Mouse (Mus musculus): ENCODE measurements around the gene Bfsp2. TPM values are rescaled to one million over a fixed set of nuclear protein-coding genes. Genes with fewer than 3 reads are reported as not detected.

Bfsp2 gene
- polyA plus RNA-seq, 1 experiment: not detected

- TF ChIP-seq POLR2A (IDR thresholded peaks at IDR 0.05; ENCODE audit: insufficient read depth, low read length) (no peak), CTCF (IDR thresholded peaks at IDR 0.05; ENCODE audit: low read depth, low read length) (no peak), EP300 (IDR thresholded peaks at IDR 0.05; ENCODE audit: insufficient read depth, low read depth, low read length) (no peak)
- Histone ChIP-seq H3K27me3 (ENCODE audit: control insufficient read depth, insufficient read depth, low read length, poor library complexity, severe bottlenecking) (no peaks in the 10 kb centered on the region), H3K36me3 (ENCODE audit: control insufficient read depth, insufficient read depth, low read length, poor library complexity, severe bottlenecking) (no peaks in the 10 kb centered on the region), H3K27ac (ENCODE audit: insufficient read depth, low read length) (no peak overlapping the region), H3K4me3 (ENCODE audit: low read depth, low read length) (no peak overlapping the region), H3K4me1 (ENCODE audit: control insufficient read depth, insufficient read depth, low read length) (no peaks in the 10 kb centered on the region), H3K9ac (ENCODE audit: low read depth, poor library complexity, severe bottlenecking) (no peak overlapping the region), H3K9me3 (replicated peaks; ENCODE audit: control insufficient read depth, insufficient read depth, low read length, poor library complexity, severe bottlenecking) (no peaks in the 10 kb centered on the region)
These were observed 14.9 kb downstream of the Bfsp2 start for GRCm38 (mm10) chr9:103465293-103465692.

- Histone ChIP-seq H3K27me3 (ENCODE audit: control insufficient read depth, insufficient read depth, low read length, poor library complexity, severe bottlenecking) (no peaks in the 10 kb centered on the region), H3K36me3 (ENCODE audit: control insufficient read depth, insufficient read depth, low read length, poor library complexity, severe bottlenecking) (no peaks in the 10 kb centered on the region), H3K9me3 (replicated peaks; ENCODE audit: control insufficient read depth, insufficient read depth, low read length, poor library complexity, severe bottlenecking) (no peaks in the 10 kb centered on the region), H3K27ac (ENCODE audit: insufficient read depth, low read length) (no peak overlapping the region), H3K4me1 (ENCODE audit: control insufficient read depth, insufficient read depth, low read length) (no peaks in the 10 kb centered on the region), H3K4me3 (ENCODE audit: low read depth, low read length) (no peak overlapping the region), H3K9ac (ENCODE audit: low read depth, poor library complexity, severe bottlenecking) (no peak overlapping the region)
- TF ChIP-seq CTCF (IDR thresholded peaks at IDR 0.05; ENCODE audit: low read depth, low read length): no peak
- no peak for TF ChIP-seq POLR2A (IDR thresholded peaks at IDR 0.05; ENCODE audit: insufficient read depth, low read length)
- no peak for TF ChIP-seq EP300 (IDR thresholded peaks at IDR 0.05; ENCODE audit: insufficient read depth, low read depth, low read length)
These were observed 16.4 kb downstream of the Bfsp2 start for GRCm38 (mm10) chr9:103463833-103464232.

- Histone ChIP-seq H3K4me1 (ENCODE audit: control insufficient read depth, insufficient read depth, low read length) (no peaks in the 10 kb centered on the region), H3K4me3 (ENCODE audit: low read depth, low read length) (no peak overlapping the region), H3K36me3 (ENCODE audit: control insufficient read depth, insufficient read depth, low read length, poor library complexity, severe bottlenecking) (no peaks in the 10 kb centered on the region), H3K27ac (ENCODE audit: insufficient read depth, low read length) (no peak overlapping the region), H3K9ac (ENCODE audit: low read depth, poor library complexity, severe bottlenecking) (no peak overlapping the region), H3K27me3 (ENCODE audit: control insufficient read depth, insufficient read depth, low read length, poor library complexity, severe bottlenecking) (no peaks in the 10 kb centered on the region), H3K9me3 (replicated peaks; ENCODE audit: control insufficient read depth, insufficient read depth, low read length, poor library complexity, severe bottlenecking) (no peaks in the 10 kb centered on the region)
- TF ChIP-seq POLR2A (IDR thresholded peaks at IDR 0.05; ENCODE audit: insufficient read depth, low read length) (no peak), CTCF (IDR thresholded peaks at IDR 0.05; ENCODE audit: low read depth, low read length) (no peak), EP300 (IDR thresholded peaks at IDR 0.05; ENCODE audit: insufficient read depth, low read depth, low read length) (no peak)
These were observed 20.4 kb downstream of the Bfsp2 start for GRCm38 (mm10) chr9:103459839-103460238.

- TF ChIP-seq EP300 (IDR thresholded peaks at IDR 0.05; ENCODE audit: insufficient read depth, low read depth, low read length): no peak
- no peak for TF ChIP-seq CTCF (IDR thresholded peaks at IDR 0.05; ENCODE audit: low read depth, low read length)
- Histone ChIP-seq H3K4me1 (ENCODE audit: control insufficient read depth, insufficient read depth, low read length) (no peaks in the 10 kb centered on the region), H3K36me3 (ENCODE audit: control insufficient read depth, insufficient read depth, low read length, poor library complexity, severe bottlenecking) (no peaks in the 10 kb centered on the region), H3K9ac (ENCODE audit: low read depth, poor library complexity, severe bottlenecking) (no peak overlapping the region), H3K27me3 (ENCODE audit: control insufficient read depth, insufficient read depth, low read length, poor library complexity, severe bottlenecking) (no peaks in the 10 kb centered on the region), H3K9me3 (replicated peaks; ENCODE audit: control insufficient read depth, insufficient read depth, low read length, poor library complexity, severe bottlenecking) (no peaks in the 10 kb centered on the region), H3K4me3 (ENCODE audit: low read depth, low read length) (no peak overlapping the region), H3K27ac (ENCODE audit: insufficient read depth, low read length) (no peak overlapping the region)
These were observed 20.9 kb downstream of the Bfsp2 start for GRCm38 (mm10) chr9:103459307-103459706.

GRCm38 (mm10) chr9:103449651-103450050, 30.6 kb downstream of the Bfsp2 start:
- H3K27me3 ChIP-seq (ENCODE audit: control insufficient read depth, insufficient read depth, low read length, poor library complexity, severe bottlenecking): no peaks in the 10 kb centered on the region
- H3K27ac ChIP-seq (ENCODE audit: insufficient read depth, low read length): no peak overlapping the region
- H3K9ac ChIP-seq (ENCODE audit: low read depth, poor library complexity, severe bottlenecking): no peak overlapping the region
- peaks cover 7% of the 10 kb centered on the region for H3K9me3 ChIP-seq (replicated peaks; ENCODE audit: control insufficient read depth, insufficient read depth, low read length, poor library complexity, severe bottlenecking)
- H3K4me3 ChIP-seq (ENCODE audit: low read depth, low read length): no peak overlapping the region
- no peaks in the 10 kb centered on the region for H3K4me1 ChIP-seq (ENCODE audit: control insufficient read depth, insufficient read depth, low read length)
- no peak for TF ChIP-seq EP300 (IDR thresholded peaks at IDR 0.05; ENCODE audit: insufficient read depth, low read depth, low read length)
- no peaks in the 10 kb centered on the region for H3K36me3 ChIP-seq (ENCODE audit: control insufficient read depth, insufficient read depth, low read length, poor library complexity, severe bottlenecking)

- H3K36me3 ChIP-seq (ENCODE audit: control insufficient read depth, insufficient read depth, low read length, poor library complexity, severe bottlenecking): no peaks in the 10 kb centered on the region
- H3K9me3 ChIP-seq (replicated peaks; ENCODE audit: control insufficient read depth, insufficient read depth, low read length, poor library complexity, severe bottlenecking): peaks cover 10% of the 10 kb centered on the region
- no peak for TF ChIP-seq CTCF (IDR thresholded peaks at IDR 0.05; ENCODE audit: low read depth, low read length)
- TF ChIP-seq EP300 (IDR thresholded peaks at IDR 0.05; ENCODE audit: insufficient read depth, low read depth, low read length): no peak
These were observed 31.1 kb downstream of the Bfsp2 start for GRCm38 (mm10) chr9:103449092-103449491.

More at GRCm38 (mm10) chr9:103449092-103449491, 31.1 kb downstream of the Bfsp2 start:
- Histone ChIP-seq H3K4me3 (ENCODE audit: low read depth, low read length) (no peak overlapping the region), H3K27me3 (ENCODE audit: control insufficient read depth, insufficient read depth, low read length, poor library complexity, severe bottlenecking) (no peaks in the 10 kb centered on the region), H3K9ac (ENCODE audit: low read depth, poor library complexity, severe bottlenecking) (no peak overlapping the region), H3K4me1 (ENCODE audit: control insufficient read depth, insufficient read depth, low read length) (no peaks in the 10 kb centered on the region), H3K27ac (ENCODE audit: insufficient read depth, low read length) (no peak overlapping the region)
